In the genomic region with DNA sequence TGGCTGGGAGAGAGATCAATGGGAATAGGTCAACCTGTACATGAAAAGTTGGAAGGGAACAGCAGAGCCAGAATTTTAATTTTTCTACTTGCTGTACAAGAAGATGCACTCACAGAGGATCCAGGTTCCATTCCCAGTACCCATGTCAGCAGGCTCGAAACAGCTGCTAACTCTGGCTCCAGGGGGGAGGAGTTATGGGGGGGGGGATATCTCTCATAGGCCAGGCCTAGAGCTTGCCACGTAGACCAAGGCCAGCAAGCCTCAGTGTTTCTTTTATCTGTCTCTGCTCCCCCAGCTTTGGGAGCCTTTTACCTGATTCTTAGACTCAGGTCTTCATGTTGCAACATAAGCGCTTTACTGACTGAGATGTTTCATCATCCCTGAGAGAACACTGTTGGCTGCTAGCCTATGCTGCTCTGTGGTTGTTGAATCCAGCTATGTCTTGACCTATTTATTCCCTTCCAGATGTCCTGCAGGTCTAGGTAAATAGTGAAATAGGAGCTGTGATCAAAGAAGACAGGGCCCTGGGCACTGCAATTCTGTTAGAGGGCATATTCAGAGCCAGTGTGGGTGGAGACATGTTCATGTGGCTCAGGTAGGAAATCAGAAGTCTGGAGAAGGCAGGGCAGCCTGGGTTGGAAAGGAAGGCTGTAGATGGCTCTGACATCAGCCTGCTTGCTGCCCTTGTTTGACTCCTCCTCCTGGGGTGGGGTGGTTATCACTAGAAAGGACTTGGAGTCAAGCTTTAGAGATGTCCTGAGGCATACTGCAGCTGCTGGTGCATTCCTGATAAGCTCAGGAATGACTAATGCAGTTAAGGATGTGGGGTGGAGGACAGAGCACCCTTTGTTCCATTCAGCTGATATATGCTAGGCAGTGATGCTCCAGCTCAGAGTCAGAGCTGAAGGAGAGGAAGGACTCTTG, we compare ENCODE assay signal across 8 mouse cellular contexts. TPM values are rescaled to one million over a fixed set of nuclear protein-coding genes. Genes with fewer than 3 reads are reported as not detected.
DNase-seq lines count a peak whose midpoint lies in the region; ATAC-seq and TF ChIP-seq lines count a peak whose summit lies in the region.

No protein-coding gene starts in this region.

- no peak overlapping the region for H3K4me3 ChIP-seq in layer of hippocampus, adult 2 months
- no peak overlapping the region for H3K4me3 ChIP-seq in heart, postnatal 0 days (ENCODE audit: low read depth, low read length)
- H3K4me3 ChIP-seq in lung, embryonic 14.5 days (ENCODE audit: low read depth, low read length): no peak overlapping the region
- H3K4me3 ChIP-seq in stomach, embryonic 15.5 days (replicated peaks): no peak overlapping the region
- H3K4me3 ChIP-seq in thymus, adult 2 months (ENCODE audit: control insufficient read depth, insufficient read depth, low read length): no peak overlapping the region

- H3K4me2 ChIP-seq in heart, postnatal 0 days (ENCODE audit: low read depth, low read length): no peak overlapping the region
- H3K4me2 ChIP-seq in lung, embryonic 14.5 days: no peak overlapping the region
- H3K4me2 ChIP-seq in stomach, embryonic 15.5 days: no peak overlapping the region

- no peak for TF ChIP-seq POLR2A in brain, embryonic 14.5 days (IDR thresholded peaks at IDR 0.05; ENCODE audit: borderline replicate concordance, extremely low read depth, insufficient read depth, insufficient read length, poor library complexity, severe bottlenecking)
- TF ChIP-seq POLR2A in thymus, adult 2 months (IDR thresholded peaks at IDR 0.05; ENCODE audit: control insufficient read depth, extremely low read depth, insufficient read depth, low read length, poor library complexity): no peak

- no peak for TF ChIP-seq CTCF in layer of hippocampus, adult 2 months (conservative IDR thresholded peaks at IDR 0.05)
- no peak for TF ChIP-seq CTCF in brain, embryonic 14.5 days (IDR thresholded peaks at IDR 0.05; ENCODE audit: borderline replicate concordance, extremely low read depth, insufficient read depth, insufficient read length)
- TF ChIP-seq CTCF in heart, postnatal 0 days (IDR thresholded peaks at IDR 0.05; ENCODE audit: low read depth): no peak
- no peak for TF ChIP-seq CTCF in lung, embryonic 14.5 days (IDR thresholded peaks at IDR 0.05; ENCODE audit: low read depth)
- TF ChIP-seq CTCF in thymus, adult 2 months (IDR thresholded peaks at IDR 0.05; ENCODE audit: borderline replicate concordance, control insufficient read depth, extremely low read depth, insufficient read depth, low read length, poor library complexity): no peak

- H3K27me3 ChIP-seq in heart, postnatal 0 days (ENCODE audit: control insufficient read depth, insufficient read depth, low read length): no peaks in the 10 kb centered on the region
- no peaks in the 10 kb centered on the region for H3K27me3 ChIP-seq in lung, embryonic 14.5 days (ENCODE audit: insufficient read depth, low read length)
- H3K27me3 ChIP-seq in stomach, embryonic 15.5 days (replicated peaks): no peaks in the 10 kb centered on the region
- H3K27me3 ChIP-seq in thymus, adult 2 months (ENCODE audit: control insufficient read depth, insufficient read depth, low read length): no peaks in the 10 kb centered on the region

- TF ChIP-seq EP300 in heart, postnatal 0 days (IDR thresholded peaks at IDR 0.05; ENCODE audit: low read depth): no peak

- H3K9me3 ChIP-seq in heart, postnatal 0 days (replicated peaks; ENCODE audit: control insufficient read depth, low read length): no peaks in the 10 kb centered on the region
- no peaks in the 10 kb centered on the region for H3K9me3 ChIP-seq in lung, embryonic 14.5 days (ENCODE audit: low read depth, low read length)
- no peaks in the 10 kb centered on the region for H3K9me3 ChIP-seq in stomach, embryonic 15.5 days

- H3K9ac ChIP-seq in heart, postnatal 0 days (replicated peaks; ENCODE audit: low read depth, low read length): no peak overlapping the region
- H3K9ac ChIP-seq in lung, embryonic 14.5 days: no peak overlapping the region
- no peak overlapping the region for H3K9ac ChIP-seq in stomach, embryonic 15.5 days

- peak overlapping the region; percentile 9; the same call in 1 of the 2 replicates for H3K27ac ChIP-seq in layer of hippocampus, adult 2 months
- H3K27ac ChIP-seq in heart, postnatal 0 days (ENCODE audit: low read depth): 0 out of 2 replicates have a peak overlapping the region, but pooled peaks have one; percentile 28
- 0 out of 2 replicates have a peak overlapping the region, but pooled peaks have one; percentile 10 for H3K27ac ChIP-seq in lung, embryonic 14.5 days (ENCODE audit: low read depth)
- no peak overlapping the region for H3K27ac ChIP-seq in stomach, embryonic 15.5 days
- no peak overlapping the region for H3K27ac ChIP-seq in thymus, adult 2 months (ENCODE audit: control insufficient read depth, insufficient read depth, low read length)

- no peaks in the 10 kb centered on the region for H3K36me3 ChIP-seq in heart, postnatal 0 days (replicated peaks; ENCODE audit: control insufficient read depth, insufficient read depth, low read length)
- H3K36me3 ChIP-seq in lung, embryonic 14.5 days (ENCODE audit: insufficient read depth): no peaks in the 10 kb centered on the region
- H3K36me3 ChIP-seq in stomach, embryonic 15.5 days: no peaks in the 10 kb centered on the region
- H3K36me3 ChIP-seq in thymus, adult 2 months (ENCODE audit: control insufficient read depth, insufficient read depth, low read length): no peaks in the 10 kb centered on the region

- 55% methylated on average over 3 of the region's 3 CpGs for WGBS in heart, postnatal 0 days
- 61% methylated on average over 3 of the region's 3 CpGs for WGBS in lung, embryonic 14.5 days
- WGBS in stomach, embryonic 15.5 days: 57% methylated on average over 3 of the region's 3 CpGs
- WGBS in thymus, adult 2 months: 85% methylated on average over 3 of the region's 3 CpGs

- peak; percentile 88 for ATAC-seq in heart, postnatal 0 days (ENCODE audit: insufficient read depth, low read depth)
- ATAC-seq in lung, embryonic 14.5 days (ENCODE audit: insufficient read depth): peak; percentile 76
- ATAC-seq in stomach, embryonic 15.5 days (ENCODE audit: insufficient read depth, low FRiP score, low read depth): peak; percentile 90

- no peak for DNase-seq in layer of hippocampus, adult 2 months (ENCODE audit: low spot score in 2 of 2)
- DNase-seq in layer of hippocampus, postnatal 14 days (ENCODE audit: low spot score in 2 of 2): no peak
- peak; percentile 43 for DNase-seq in brain, embryonic 14.5 days (ENCODE audit: low read depth)
- peak; percentile 45 for DNase-seq in heart, postnatal 0 days (ENCODE audit: low spot score)
- DNase-seq in lung, embryonic 14.5 days: peak; percentile 19
- DNase-seq in thymus, adult 2 months: no peak
- no peak for DNase-seq in frontal cortex, postnatal 10 days (ENCODE audit: low spot score in 2 of 2)

- H3K4me1 ChIP-seq in heart, postnatal 0 days (ENCODE audit: control insufficient read depth, insufficient read depth): 0 out of 2 replicates have a peak, but pooled peaks cover 13% of the 10 kb centered on the region
- H3K4me1 ChIP-seq in lung, embryonic 14.5 days (ENCODE audit: insufficient read depth): 0 out of 2 replicates have a peak, but pooled peaks cover 4% of the 10 kb centered on the region
- peaks cover 8% of the 10 kb centered on the region; the same call in 1 of the 2 replicates for H3K4me1 ChIP-seq in stomach, embryonic 15.5 days
- peaks cover 21% of the 10 kb centered on the region for H3K4me1 ChIP-seq in thymus, adult 2 months (replicated peaks; ENCODE audit: control insufficient read depth, insufficient read depth, low read length)

RNA-seq across cellular contexts. Expression of a gene that starts 53.2 kb away (rescaled TPM):
- total RNA-seq in layer of hippocampus, adult 2 months (2021): 10 to 100 TPM; 51.7 to 53.0 TPM
- 10 to 100 TPM; 41.9 to 47.9 TPM for total RNA-seq in layer of hippocampus, postnatal 14 days (2021)
- polyA plus RNA-seq in brain, embryonic 14.5 days (2012; rRNA removed): 57.1 and 59.9 TPM in 2 replicates
- total RNA-seq in heart, postnatal 0 days (2014; rRNA removed; ENCODE audit: low replicate concordance): 29.3 and 32.0 TPM in 2 replicates
- 13.0 and 16.4 TPM in 2 replicates for polyA plus RNA-seq in heart, postnatal 0 days (2015; fragmentation: Nextera tagmentation; extraction: Ambion mirVana)
- 28.5 and 29.4 TPM in 2 replicates for polyA plus RNA-seq in lung, embryonic 14.5 days (2014; fragmentation: Nextera tagmentation; extraction: Ambion mirVana)
- polyA plus RNA-seq in stomach, embryonic 15.5 days (2015; fragmentation: Nextera tagmentation; extraction: Ambion mirVana): 28.0 and 29.7 TPM in 2 replicates
- polyA plus RNA-seq in thymus, adult 2 months (2012; rRNA removed): 54.0 and 66.8 TPM in 2 replicates

RNA-seq across cellular contexts. Expression of a gene that starts 54.5 kb away (rescaled TPM):
- total RNA-seq in layer of hippocampus, adult 2 months (2021): 10 to 100 TPM; 58.6 to 59.7 TPM
- total RNA-seq in layer of hippocampus, postnatal 14 days (2021): 10 to 100 TPM; 51.3 to 52.7 TPM
- 40.6 and 41.8 TPM in 2 replicates for polyA plus RNA-seq in brain, embryonic 14.5 days (2012; rRNA removed)
- total RNA-seq in heart, postnatal 0 days (2014; rRNA removed; ENCODE audit: low replicate concordance): 41.4 and 43.4 TPM in 2 replicates
- 21.6 and 21.7 TPM in 2 replicates for polyA plus RNA-seq in heart, postnatal 0 days (2015; fragmentation: Nextera tagmentation; extraction: Ambion mirVana)
- polyA plus RNA-seq in lung, embryonic 14.5 days (2014; fragmentation: Nextera tagmentation; extraction: Ambion mirVana): 41.7 and 43.5 TPM in 2 replicates
- 32.5 and 35.5 TPM in 2 replicates for polyA plus RNA-seq in stomach, embryonic 15.5 days (2015; fragmentation: Nextera tagmentation; extraction: Ambion mirVana)
- 33.4 and 47.2 TPM in 2 replicates for polyA plus RNA-seq in thymus, adult 2 months (2012; rRNA removed)

Comparison
In these comparisons a context has a peak if more than half of its experiments do, and no peak if none do; other contexts are left out.
1. DNase-seq: peak in brain, embryonic 14.5 days (single experiment), heart, postnatal 0 days (single experiment) and lung, embryonic 14.5 days (single experiment); none in layer of hippocampus, adult 2 months (0 of 2), layer of hippocampus, postnatal 14 days (0 of 2), thymus, adult 2 months (single experiment) and frontal cortex, postnatal 10 days (0 of 2).
2. H3K27ac ChIP-seq: peak in layer of hippocampus, adult 2 months (single experiment), heart, postnatal 0 days (single experiment) and lung, embryonic 14.5 days (single experiment); none in stomach, embryonic 15.5 days (single experiment) and thymus, adult 2 months (single experiment).
3. Peak in every context shown above with its lines, with median percentiles within 50 percentile points of each other: ATAC-seq.